In genomic region chr16:78637015-78637414, GRCm38 (mm10) we compare ENCODE assay signal across 9 mouse cellular contexts.
DNase-seq lines count a peak whose midpoint lies in the region; ATAC-seq and TF ChIP-seq lines count a peak whose summit lies in the region.
"Had no signal": no experiment of that assay in that cellular context is flagged by ENCODE, and none has a peak within 500 bp of the region (broad histone marks: within the 10 kb centered on the region; RNA-seq: fewer than 3 reads in every experiment).

No protein-coding gene starts in this region.

- H3K36me3 ChIP-seq in E14TG2a.4 (ENCODE audit: insufficient read depth, low read length) = no peaks in the 10 kb centered on the region
- H3K36me3 ChIP-seq in forebrain, postnatal 0 days (ENCODE audit: insufficient read depth) = no peaks in the 10 kb centered on the region
- H3K36me3 ChIP-seq: embryonic facial prominence, embryonic 13.5 days had no signal

- peaks cover 5% of the 10 kb centered on the region; the same call in 1 of the 2 replicates for H3K27me3 ChIP-seq in E14TG2a.4 (ENCODE audit: insufficient read depth, low read length)
- H3K27me3 ChIP-seq in forebrain, postnatal 0 days (ENCODE audit: insufficient read depth, low read length) = no peaks in the 10 kb centered on the region
- H3K27me3 ChIP-seq: embryonic facial prominence, embryonic 13.5 days had no signal

- ATAC-seq in forebrain, postnatal 0 days = peak; percentile 79
- no peak for ATAC-seq in erythroid progenitor cell, adult 5-6 weeks (replicated peaks; ENCODE audit: low FRiP score, poor library complexity, severe bottlenecking)

- no peak overlapping the region for H3K4me2 ChIP-seq in forebrain, postnatal 0 days (ENCODE audit: low read depth)
- H3K4me2 ChIP-seq: embryonic facial prominence, embryonic 13.5 days had no signal

- no peak overlapping the region for H3K9ac ChIP-seq in forebrain, postnatal 0 days
- H3K9ac ChIP-seq: embryonic facial prominence, embryonic 13.5 days had no signal

- peak; percentile 36 for TF ChIP-seq CTCF in E14TG2a.4 (conservative IDR thresholded peaks at IDR 0.05; ENCODE audit: low read length)
- TF ChIP-seq CTCF in forebrain, postnatal 0 days (IDR thresholded peaks at IDR 0.05; ENCODE audit: low read depth) = peak; percentile 74

- 40% methylated on average over 5 of the region's 5 CpGs for WGBS in forebrain, postnatal 0 days

- no peaks in the 10 kb centered on the region for H3K4me1 ChIP-seq in E14TG2a.4 (replicated peaks; ENCODE audit: low read depth, low read length)
- no peaks in the 10 kb centered on the region for H3K4me1 ChIP-seq in forebrain, postnatal 0 days (ENCODE audit: insufficient read depth)
- H3K4me1 ChIP-seq: embryonic facial prominence, embryonic 13.5 days had no signal

- H3K4me3 ChIP-seq in E14TG2a.4 (replicated peaks; ENCODE audit: low read length) = no peak overlapping the region
- no peak overlapping the region for H3K4me3 ChIP-seq in forebrain, postnatal 0 days (ENCODE audit: low read depth, low read length)
- H3K4me3 ChIP-seq: embryonic facial prominence, embryonic 13.5 days had no signal

- DNase-seq in kidney, postnatal 10 days = peak; percentile 47
- no peak for DNase-seq in kidney, adult 9 months
- DNase-seq in ZHBTc4 (ENCODE audit: low read depth, low spot score) = peak; percentile 65
- peak; percentile 81 for DNase-seq in forebrain, postnatal 0 days
- peak; percentile 46 for DNase-seq in lung, postnatal 36 days
- peak; percentile 16 for DNase-seq in thymus, postnatal 25 days

- no peak overlapping the region for H3K27ac ChIP-seq in forebrain, postnatal 0 days (ENCODE audit: low read depth, low read length)
- H3K27ac ChIP-seq: embryonic facial prominence, embryonic 13.5 days had no signal

- no peaks in the 10 kb centered on the region for H3K9me3 ChIP-seq in E14TG2a.4 (ENCODE audit: low read length)
- H3K9me3 ChIP-seq in forebrain, postnatal 0 days (ENCODE audit: low read length) = no peaks in the 10 kb centered on the region
- H3K9me3 ChIP-seq: embryonic facial prominence, embryonic 13.5 days had no signal
